Mouse (Mus musculus) mouse trophoblast stem cell (cell line): ENCODE measurements around the gene Galnt2.

Experiments
- in situ Hi-C, 2 experiments: fragments of 300-500 bp; cut with MseI, MboI; formaldehyde crosslinking; loops; 2 replicates in 1 of 2; 3 replicates in 1 of 2; pipeline ENCODE4 v1.15.1; 2025

The Galnt2 gene

GRCm38 (mm10) chr8:124234496-124234895 lies 3.3 kb downstream of the Galnt2 start:
- in situ Hi-C loops = no loop called here

- in situ Hi-C loops = no loop called here
These were observed 4.3 kb downstream of the Galnt2 start for GRCm38 (mm10) chr8:124235536-124235935.

GRCm38 (mm10) chr8:124239350-124239749 lies 8.2 kb downstream of the Galnt2 start:
- in situ Hi-C loops = no loop called here

GRCm38 (mm10) chr8:124240932-124241331 lies 9.7 kb downstream of the Galnt2 start:
- in situ Hi-C loops = no loop called here

GRCm38 (mm10) chr8:124242208-124242607 lies 11.0 kb downstream of the Galnt2 start:
- in situ Hi-C loops = no loop called here

GRCm38 (mm10) chr8:124242913-124243312 lies 11.7 kb downstream of the Galnt2 start:
- in situ Hi-C loops = no loop called here

GRCm38 (mm10) chr8:124247581-124247980 lies 16.4 kb downstream of the Galnt2 start:
- in situ Hi-C loops = no loop called here

- in situ Hi-C loops = no loop called here
These were observed 17.5 kb downstream of the Galnt2 start for GRCm38 (mm10) chr8:124248688-124249087.

GRCm38 (mm10) chr8:124250255-124250654 lies 19.1 kb downstream of the Galnt2 start:
- in situ Hi-C loops = no loop called here

GRCm38 (mm10) chr8:124250785-124251184 lies 19.6 kb downstream of the Galnt2 start:
- in situ Hi-C loops = no loop called here

- in situ Hi-C loops = no loop called here
These were observed 21.4 kb downstream of the Galnt2 start for GRCm38 (mm10) chr8:124252533-124252950.

- in situ Hi-C loops = no loop called here
These were observed 22.7 kb downstream of the Galnt2 start for GRCm38 (mm10) chr8:124253939-124254338.

GRCm38 (mm10) chr8:124256841-124257240 lies 25.6 kb downstream of the Galnt2 start:
- in situ Hi-C loops = no loop called here

GRCm38 (mm10) chr8:124257363-124257762 lies 26.2 kb downstream of the Galnt2 start:
- in situ Hi-C loops = no loop called here

- in situ Hi-C loops = no loop called here
These were observed 28.0 kb downstream of the Galnt2 start for GRCm38 (mm10) chr8:124259146-124259545.

- in situ Hi-C loops = no loop called here
These were observed 28.7 kb downstream of the Galnt2 start for GRCm38 (mm10) chr8:124259925-124260324.

- in situ Hi-C loops = no loop called here
These were observed 29.2 kb downstream of the Galnt2 start for GRCm38 (mm10) chr8:124260371-124260770.

GRCm38 (mm10) chr8:124263058-124263457 lies 31.9 kb downstream of the Galnt2 start:
- in situ Hi-C loops = no loop called here

- in situ Hi-C loops = no loop called here
These were observed 32.8 kb downstream of the Galnt2 start for GRCm38 (mm10) chr8:124264032-124264431.

- in situ Hi-C loops = no loop called here
These were observed 33.5 kb downstream of the Galnt2 start for GRCm38 (mm10) chr8:124264671-124265070.

- in situ Hi-C loops = no loop called here
These were observed 33.9 kb downstream of the Galnt2 start for GRCm38 (mm10) chr8:124265130-124265529.

GRCm38 (mm10) chr8:124265798-124266197 lies 34.6 kb downstream of the Galnt2 start:
- in situ Hi-C loops = no loop called here

- in situ Hi-C loops = no loop called here
These were observed 36.0 kb downstream of the Galnt2 start for GRCm38 (mm10) chr8:124267206-124267605.

- in situ Hi-C loops = no loop called here
These were observed 39.3 kb downstream of the Galnt2 start for GRCm38 (mm10) chr8:124270504-124270903.
